Mouse (Mus musculus) gonadal fat pad, adult 2 months (tissue): ENCODE measurements at regions not wholly inside any gene's neighbourhood (a gene's known extent, or its start where the extent isn't known, plus 50 kb on each side); places are given as distances from the start of the nearest gene placed in this dataset.
A peak's percentile ranks its signal among the peaks of the same experiment; 100 is the strongest.
"Not testable (repeated sequence)": the region's sequence is repeated elsewhere in the genome, so short reads cannot be mapped to it uniquely, and the experiment has no call there.

Experiments used
- DNase-seq: peaks from one replicate; pipeline ENCODE4 v3.0.0-alpha.2; 2012; ENCODE audit warnings: low read depth

DNA sequence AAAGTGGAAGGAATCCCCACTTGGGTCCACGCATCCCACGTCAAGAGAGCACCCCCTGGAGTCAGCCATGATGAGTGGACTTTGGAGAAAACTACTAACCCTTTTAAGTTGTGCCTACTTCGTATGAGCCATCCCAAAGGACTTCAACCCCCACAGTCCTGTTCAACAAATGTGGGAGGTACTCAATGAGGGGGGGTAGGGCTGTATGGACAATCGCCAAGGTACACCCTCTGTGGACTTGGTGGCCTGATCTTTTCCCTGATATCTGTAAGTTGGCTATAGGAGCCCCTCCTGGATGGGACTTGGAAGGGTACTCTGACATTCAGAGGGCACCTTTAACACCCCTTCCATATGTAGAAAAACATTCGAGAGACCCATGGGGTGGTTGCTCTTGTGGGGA lies 256.5 kb upstream of the Olfr161 start:
- not testable (repeated sequence) for DNase-seq

DNA sequence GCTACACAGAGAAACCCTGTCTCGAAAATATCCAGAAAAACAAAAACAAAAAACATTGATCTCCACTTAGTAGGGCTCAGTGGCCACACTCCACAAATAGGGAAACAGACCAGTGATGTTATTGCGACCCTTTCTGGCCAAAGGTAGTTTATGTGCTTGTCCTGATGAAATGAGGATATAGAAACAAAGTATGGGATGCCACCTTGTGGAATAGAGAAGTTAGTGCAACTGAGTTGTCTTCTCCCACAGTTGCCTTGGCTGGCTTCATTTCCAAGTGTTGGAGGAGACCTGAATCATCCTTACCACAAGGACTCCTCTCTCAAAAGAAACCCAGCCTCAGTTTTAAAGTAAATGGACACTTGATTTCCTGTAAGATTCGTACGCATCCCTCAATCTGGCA lies 247.5 kb upstream of the Olfr161 start:
- DNase-seq, result not testable (repeated sequence)

DNA sequence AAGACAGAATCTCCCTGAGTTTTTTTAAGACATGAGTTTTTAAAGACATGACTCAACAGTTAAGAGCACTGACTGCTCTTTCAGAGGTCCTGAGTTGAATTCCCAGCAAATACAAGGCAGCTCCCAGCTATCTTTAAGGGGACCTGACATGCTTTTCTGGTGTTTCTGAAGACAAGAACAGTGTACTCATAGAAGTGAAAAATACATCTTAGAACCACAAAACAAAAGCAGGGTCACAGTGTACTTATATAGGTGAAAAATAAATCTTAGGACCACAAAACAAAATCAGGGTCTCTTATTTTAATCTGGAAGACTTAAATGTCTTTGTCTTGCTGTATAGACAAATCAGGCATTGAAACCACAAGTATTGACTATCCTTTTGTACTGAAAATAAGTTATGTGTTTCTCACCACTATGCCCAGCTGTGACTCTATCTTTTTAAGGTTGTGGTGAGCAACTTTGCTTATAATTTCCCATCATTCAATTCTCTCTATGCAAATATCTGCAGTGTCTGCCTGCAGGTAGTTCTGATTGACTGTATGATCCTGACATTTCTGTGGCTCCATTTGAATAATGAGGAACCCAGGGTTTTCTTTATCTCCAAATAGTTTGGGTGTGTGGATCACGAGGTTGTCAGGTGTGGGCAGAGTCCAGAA lies 246.0 kb upstream of the Olfr161 start:
- not testable (repeated sequence) for DNase-seq

DNA sequence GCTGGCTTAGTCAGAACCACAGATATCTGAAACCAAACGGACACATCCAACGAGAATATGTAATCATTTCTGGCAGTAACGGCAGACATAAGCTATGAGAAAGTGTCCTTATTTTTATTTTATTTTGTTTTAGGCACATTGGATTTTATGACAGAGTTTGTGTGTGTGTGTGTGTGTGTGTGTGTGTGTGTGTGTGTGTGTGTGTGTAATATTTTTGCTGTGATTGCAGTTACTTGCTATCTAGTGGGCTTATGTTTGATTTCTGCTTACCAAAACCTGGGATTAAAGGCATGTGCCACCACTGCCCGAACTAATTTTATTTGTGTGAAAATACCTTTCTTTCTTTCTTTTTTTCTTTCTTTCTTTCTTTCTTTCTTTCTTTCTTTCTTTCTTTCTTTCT lies 241.5 kb upstream of the Olfr161 start:
- not testable (repeated sequence) for DNase-seq

DNA sequence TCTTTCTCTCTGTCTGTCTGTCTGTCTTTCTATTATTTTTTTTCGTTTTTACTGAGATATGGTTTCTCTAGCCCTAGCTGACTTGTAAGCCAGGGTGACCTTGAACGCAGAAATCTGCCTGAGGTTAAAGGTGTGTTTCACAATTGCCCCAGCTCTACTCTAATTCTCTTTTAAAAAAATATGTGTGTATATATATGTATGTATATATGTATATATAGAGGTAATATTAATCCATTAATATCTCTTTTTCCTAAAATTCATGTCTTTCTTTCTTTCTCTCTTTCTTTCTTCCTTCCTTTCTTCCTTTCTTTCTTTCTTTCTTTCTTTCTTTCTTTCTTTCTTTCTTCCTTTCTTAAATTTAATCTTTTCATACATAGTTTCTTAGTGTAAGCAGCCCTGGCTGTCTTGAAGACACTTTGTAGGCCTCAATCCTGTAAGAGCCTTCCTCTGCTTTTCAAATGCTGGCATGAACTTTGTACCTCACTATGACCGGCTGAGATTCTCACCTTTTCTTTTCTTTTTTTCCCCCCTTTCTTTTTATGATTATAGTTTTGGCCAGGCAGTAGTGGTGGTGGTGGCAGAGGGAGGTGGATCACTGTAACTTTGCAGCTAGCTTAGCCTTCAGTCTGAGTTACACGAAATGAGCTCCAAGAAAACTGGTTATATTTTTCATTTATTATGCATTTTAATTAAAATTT lies 240.8 kb upstream of the Olfr161 start:
- not testable (repeated sequence) for DNase-seq

DNA sequence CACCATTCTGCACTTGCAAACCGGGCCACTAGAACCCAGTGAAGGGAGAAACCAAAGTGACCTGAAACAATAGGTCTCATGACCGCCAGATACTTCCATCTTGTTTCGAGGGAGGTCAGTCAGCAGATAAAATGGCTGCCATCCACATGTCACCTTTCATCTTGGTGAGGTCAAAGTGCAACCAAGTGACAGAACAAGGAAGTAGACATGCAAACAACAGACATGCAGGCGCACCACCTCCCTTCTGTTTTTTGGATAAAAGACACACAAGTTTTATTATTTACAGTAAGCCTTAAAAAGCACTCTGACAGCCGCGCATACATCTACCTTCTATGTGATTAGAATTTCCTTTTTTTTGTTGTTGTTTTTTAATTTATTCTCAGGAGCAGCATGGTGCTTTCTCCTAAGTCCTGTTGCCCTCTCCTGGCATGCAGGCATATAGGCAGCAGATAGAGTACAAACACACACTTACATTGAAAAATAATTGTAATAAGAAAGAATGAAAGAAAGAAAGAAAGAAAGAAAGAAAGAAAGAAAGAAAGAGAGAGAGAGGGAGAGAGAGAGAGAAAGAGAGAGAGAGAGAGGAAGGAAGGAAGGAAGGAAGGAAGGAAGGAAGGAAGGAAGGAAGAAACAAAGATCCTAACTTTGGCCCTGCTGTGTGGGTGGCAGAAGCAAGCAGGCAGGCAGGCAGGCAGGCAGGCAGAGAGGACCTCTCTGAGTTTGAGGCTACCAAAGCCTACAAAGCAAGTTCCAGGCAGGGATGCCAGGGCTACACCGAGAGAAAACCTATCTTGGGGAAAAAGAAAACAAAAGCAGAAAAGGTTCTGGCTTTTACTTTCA lies 240.0 kb upstream of the Olfr161 start:
- peak; percentile 30 for DNase-seq

DNA sequence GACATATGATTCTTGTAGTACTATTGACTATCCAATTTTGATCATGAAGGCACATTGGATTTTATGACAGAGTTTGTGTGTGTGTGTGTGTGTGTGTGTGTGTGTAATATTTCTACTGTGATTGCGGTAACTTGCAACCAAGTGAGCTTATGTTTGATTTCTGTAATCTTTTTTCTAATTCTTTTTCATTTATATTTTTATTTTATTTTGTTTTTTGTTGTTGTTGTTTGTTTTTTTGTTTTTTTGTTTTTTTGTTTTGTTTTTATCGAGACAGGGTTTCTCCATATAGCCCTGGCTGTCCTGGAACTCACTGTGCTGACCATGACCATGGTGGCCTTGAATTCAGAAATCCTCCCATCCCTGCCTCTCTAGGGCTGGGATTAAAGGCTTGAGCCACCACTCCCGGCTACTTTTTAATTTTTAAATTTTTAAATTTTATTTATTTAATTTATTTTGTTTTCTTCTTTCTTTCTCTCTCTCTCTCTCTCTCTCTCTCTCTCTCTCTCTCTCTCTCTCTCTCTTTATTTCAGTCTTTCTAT lies 239.3 kb upstream of the Olfr161 start:
- DNase-seq, result not testable (repeated sequence)
